Mouse (Mus musculus) liver, postnatal 0 days (tissue): ENCODE results near the gene Gorasp1.

Experiments
- CTCF ChIP-seq: sonication (generic); IDR thresholded peaks from 2 replicates; pipeline ENCODE4 v1.5.1; 2016; ENCODE audit warnings: antibody characterized with exemption, low read depth
- EP300 ChIP-seq: IDR thresholded peaks from 2 replicates; pipeline ENCODE4 v1.6.1; 2016; ENCODE audit warnings: antibody characterized with exemption, low read depth, mild to moderate bottlenecking

DNA sequence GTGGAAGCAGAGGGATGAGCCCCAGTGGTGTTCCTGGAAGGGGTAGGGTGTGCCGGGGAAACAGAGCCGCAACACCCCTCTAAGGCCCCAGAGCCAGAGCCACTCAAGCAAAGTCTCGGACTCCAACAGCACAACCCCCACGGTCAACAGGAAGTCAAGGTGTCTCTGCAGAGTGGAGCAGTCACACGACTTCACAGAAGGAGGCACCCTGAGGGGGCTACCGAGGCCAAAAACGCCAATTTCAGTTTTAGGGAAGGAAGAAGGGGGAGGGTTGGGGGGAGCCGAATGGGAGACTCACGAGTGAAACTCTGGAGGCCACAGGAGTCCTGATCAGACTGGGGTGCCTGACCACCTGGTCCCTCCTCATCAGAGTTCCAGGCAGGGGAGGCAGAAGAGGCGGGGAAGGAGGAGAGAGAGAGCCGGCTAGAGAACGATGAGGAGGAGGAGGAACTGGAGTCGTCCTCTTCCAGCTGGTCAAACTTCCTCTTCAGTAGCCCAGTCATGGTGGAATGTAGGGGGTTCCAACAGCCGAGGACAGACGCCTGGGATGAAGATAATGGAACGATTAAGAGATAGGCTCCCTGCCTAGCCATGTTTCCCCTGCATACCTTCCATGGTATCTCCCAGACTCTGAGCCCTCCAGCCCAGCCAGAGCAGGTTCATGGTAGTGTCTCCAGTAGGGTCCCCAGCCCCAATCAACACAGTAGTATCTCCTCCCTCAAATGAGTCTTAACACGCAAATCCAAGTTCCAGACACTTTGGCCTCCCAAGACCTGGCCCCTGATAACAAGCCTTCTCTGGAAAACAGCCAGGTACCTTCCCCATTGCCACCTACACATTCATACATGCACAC lies 39.6 kb upstream of the Gorasp1 start:
- TF ChIP-seq CTCF (no peak), EP300 (no peak)
